Mouse (Mus musculus) liver, embryonic 14.5 days (tissue): ENCODE results near the gene Clhc1.
"Not testable (repeated sequence)": the region's sequence is repeated elsewhere in the genome, so short reads cannot be mapped to it uniquely, and the experiment has no call there.

ENCODE experiments used
- CTCF ChIP-seq: IDR thresholded peaks from 2 replicates; pipeline ENCODE4 v1.5.1; 2016; ENCODE audit warnings: antibody characterized with exemption, low read depth, control low read depth
- EP300 ChIP-seq: IDR thresholded peaks from 2 replicates; pipeline ENCODE4 v1.6.1; 2016; ENCODE audit warnings: antibody characterized with exemption, low read depth

GRCm38 (mm10) chr11:29546297-29546696, 1.5 kb upstream of the Clhc1 start:
- not testable (repeated sequence) for TF ChIP-seq EP300, CTCF
